Mouse (Mus musculus) stomach, embryonic 14.5 days (tissue): ENCODE measurements around the gene Sostdc1. TPM values are rescaled to one million over a fixed set of nuclear protein-coding genes. Genes with fewer than 3 reads are reported as not detected.

Source experiments
- ATAC-seq: fragments of 200-750 bp; cut with Nextera tagmentation; 2 replicates; pipeline ENCODE4 v1.8.0; 2017; ENCODE audit warnings: low read depth, moderate TSS enrichment; ENCODE audit not compliant: insufficient number of reproducible peaks, insufficient read depth, low FRiP score
- H3K27ac ChIP-seq: fragments of 300-500 bp; sonication (generic); 2 replicates; pipeline ENCODE4 v1.5.1; 2014; ENCODE audit warnings: mild to moderate bottlenecking, low read length, moderate library complexity, mixed read lengths
- H3K27me3 ChIP-seq: fragments of 300-500 bp; sonication (generic); 2 replicates; pipeline ENCODE4 v1.6.1; 2014; ENCODE audit warnings: low read length, control low read depth, mixed read lengths; ENCODE audit not compliant: control insufficient read depth, insufficient read depth
- H3K36me3 ChIP-seq: fragments of 300-500 bp; sonication (generic); 2 replicates; pipeline ENCODE4 v1.6.1; 2014; ENCODE audit warnings: mild to moderate bottlenecking, control low read depth, low read length, moderate library complexity, mixed read lengths; ENCODE audit not compliant: control insufficient read depth, insufficient read depth
- H3K4me1 ChIP-seq: fragments of 300-500 bp; sonication (generic); 2 replicates; pipeline ENCODE4 v1.6.1; 2014; ENCODE audit warnings: low read length, control low read depth, mixed read lengths; ENCODE audit not compliant: control insufficient read depth, insufficient read depth
- H3K4me2 ChIP-seq: fragments of 300-500 bp; sonication (generic); replicated peaks from 2 replicates; pipeline ENCODE4 v1.6.1; 2014; ENCODE audit warnings: low read depth, low read length, control low read depth
- H3K4me3 ChIP-seq: fragments of 300-500 bp; sonication (generic); 2 replicates; pipeline ENCODE4 v1.5.1; 2014; ENCODE audit warnings: low read depth, low read length, control low read depth
- H3K9ac ChIP-seq: fragments of 300-500 bp; sonication (generic); replicated peaks from 2 replicates; pipeline ENCODE4 v1.6.1; 2014; ENCODE audit warnings: low read depth, mild to moderate bottlenecking, control low read depth, low read length, moderate library complexity, mixed read lengths
- H3K9me3 ChIP-seq: fragments of 300-500 bp; sonication (generic); 2 replicates; pipeline ENCODE4 v1.6.1; 2016; ENCODE audit warnings: low read depth, low read length, control low read depth; ENCODE audit not compliant: control insufficient read depth
- WGBS: fragments of 180-500 bp; shearing (Covaris S2); extraction: QIAGEN DNeasy Blood & Tissue Kit; methylation state at CpG from one replicate; pipeline ENCODE4 v1.1.7; 2014; 5-methylcytosine and 5-hydroxymethylcytosine counted together
- polyA plus RNA-seq: library from polyadenylated mRNA; unstranded; fragments of >200 nt; fragmentation: Nextera tagmentation; extraction: Ambion mirVana; gene quantifications from 2 replicates; pipeline ENCODE4 v1.2.1, GENCODE M21; 2014

Gene Sostdc1
- 7.8 and 8.3 TPM in 2 replicates for polyA plus RNA-seq

DNA sequence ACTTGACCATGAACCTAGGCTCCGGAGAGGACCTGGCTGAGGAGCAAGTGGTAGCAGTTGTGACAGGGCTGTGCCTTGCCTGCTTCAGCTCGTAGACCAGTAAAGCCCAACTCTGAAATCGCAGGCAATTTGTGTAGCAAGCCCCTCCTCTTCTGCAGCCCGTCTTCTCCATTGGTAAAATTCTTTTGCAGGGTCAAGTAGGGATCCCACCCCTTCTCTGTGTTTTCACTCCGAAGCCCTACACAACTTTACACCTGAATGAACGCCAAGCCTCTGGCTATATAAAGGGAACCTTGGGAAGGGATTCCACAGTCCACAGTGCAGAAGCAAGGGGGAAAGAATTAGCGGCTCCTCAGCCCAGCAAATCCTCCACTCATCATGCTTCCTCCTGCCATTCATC, at the start of gene Sostdc1:
Gene Sostdc1, plus strand, starts transcription at position 224 of the 400 bp plus-strand sequence.
- Histone ChIP-seq H3K4me1 (peaks cover 5% of the 10 kb centered on the region; the same call in 1 of the 2 replicates), H3K4me2 (peak within 1 kb of the TSS; percentile 26), H3K27me3 (no peaks in the 10 kb centered on the region), H3K9me3 (no peaks in the 10 kb centered on the region), H3K9ac (no peak within 1 kb of the TSS), H3K4me3 (peak within 1 kb of the TSS; percentile 11; the same call in 1 of the 2 replicates), H3K36me3 (no peaks in the 10 kb centered on the region), H3K27ac (peak within 1 kb of the TSS; percentile 27; the same call in 1 of the 2 replicates)
- peak; percentile 26; the same call in 1 of the 2 replicates for ATAC-seq
- WGBS = 14% methylated on average over 7 of the region's 7 CpGs

- 84% methylated on average over 8 of the region's 8 CpGs for WGBS
- Histone ChIP-seq H3K27ac (no peak overlapping the region), H3K4me3 (no peak overlapping the region), H3K9me3 (no peaks in the 10 kb centered on the region), H3K9ac (no peak overlapping the region), H3K27me3 (no peaks in the 10 kb centered on the region), H3K36me3 (no peaks in the 10 kb centered on the region), H3K4me2 (no peak overlapping the region), H3K4me1 (no peaks in the 10 kb centered on the region)
- ATAC-seq = no peak
Observed at GRCm38 (mm10) chr12:36267670-36268246, 46.2 kb upstream of the Sostdc1 start.

DNA sequence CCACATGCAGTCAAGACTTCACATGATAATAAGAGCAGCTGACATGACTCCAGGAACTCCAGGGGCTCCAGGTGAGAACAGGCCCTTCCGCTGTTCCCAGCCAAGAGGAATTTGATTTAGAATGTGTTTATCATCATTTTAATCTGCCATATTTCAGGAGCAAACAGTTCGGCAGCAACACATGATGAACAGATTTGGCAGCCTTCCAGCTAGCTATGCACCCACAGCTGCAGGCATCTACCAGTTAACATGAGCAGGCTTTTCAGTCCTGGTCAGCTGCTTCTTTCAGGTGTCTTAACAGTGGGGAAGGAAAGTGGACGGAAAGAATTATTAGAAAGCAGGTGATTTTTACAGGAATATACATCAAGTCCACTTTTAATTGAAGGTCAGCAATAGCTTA, 39.1 kb upstream of the Sostdc1 start:
- ATAC-seq = no peak
- Histone ChIP-seq H3K9ac (no peak overlapping the region), H3K4me3 (no peak overlapping the region), H3K27me3 (no peaks in the 10 kb centered on the region), H3K4me1 (no peaks in the 10 kb centered on the region; the same call in 1 of the 2 replicates), H3K27ac (no peak overlapping the region), H3K4me2 (no peak overlapping the region), H3K9me3 (no peaks in the 10 kb centered on the region), H3K36me3 (no peaks in the 10 kb centered on the region)
- WGBS = 39% methylated on average over 3 of the region's 3 CpGs

DNA sequence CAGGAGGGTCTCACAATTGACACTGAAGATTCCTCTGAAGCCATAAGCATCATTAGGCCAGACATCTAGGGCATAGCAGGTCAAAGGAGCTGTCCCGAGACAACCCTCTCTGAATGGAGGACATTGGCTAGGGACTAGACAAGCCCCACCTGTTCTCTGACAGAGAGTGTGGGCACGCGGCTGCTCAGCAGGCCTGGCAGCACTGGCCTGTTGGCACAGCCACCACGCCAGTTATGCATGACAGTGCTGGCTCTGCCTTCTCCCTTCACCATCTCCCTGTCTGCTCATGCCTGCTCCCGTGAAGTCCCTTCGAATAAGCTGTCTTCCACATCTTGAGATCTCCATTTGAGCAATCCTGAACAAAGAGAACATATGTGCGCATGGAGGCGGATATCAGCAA, 24.3 kb upstream of the Sostdc1 start:
- H3K27me3 ChIP-seq = no peaks in the 10 kb centered on the region
- no peak for ATAC-seq
- H3K9me3 ChIP-seq = no peaks in the 10 kb centered on the region
- WGBS = 77% methylated on average over 8 of the region's 8 CpGs
- no peaks in the 10 kb centered on the region for H3K4me1 ChIP-seq
- no peak overlapping the region for H3K4me3 ChIP-seq
- H3K4me2 ChIP-seq = no peak overlapping the region
- no peak overlapping the region for H3K27ac ChIP-seq
- no peak overlapping the region for H3K9ac ChIP-seq
- no peaks in the 10 kb centered on the region for H3K36me3 ChIP-seq

DNA sequence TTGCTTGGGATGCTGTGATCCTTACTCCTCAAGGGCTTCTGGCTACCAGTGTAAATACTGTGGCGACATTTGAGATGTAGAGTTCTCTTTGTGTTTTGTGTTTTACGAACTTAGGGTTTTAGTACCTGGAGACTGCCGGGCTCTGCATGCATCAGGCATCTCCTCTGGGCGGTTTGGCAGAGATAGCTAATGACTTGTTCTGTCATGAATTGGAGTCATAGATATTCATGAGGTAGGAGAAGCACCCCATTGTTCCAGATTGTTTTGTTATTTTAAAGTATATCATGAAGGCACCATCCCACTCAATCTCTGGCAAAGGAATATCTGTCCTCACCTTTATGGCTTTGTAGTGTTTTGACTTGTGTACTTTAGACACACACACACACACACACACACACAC, 23.5 kb upstream of the Sostdc1 start:
- H3K9ac ChIP-seq = no peak overlapping the region
- H3K27me3 ChIP-seq = no peaks in the 10 kb centered on the region
- no peak overlapping the region for H3K27ac ChIP-seq
- H3K36me3 ChIP-seq = no peaks in the 10 kb centered on the region
- H3K4me2 ChIP-seq = no peak overlapping the region
- H3K9me3 ChIP-seq = no peaks in the 10 kb centered on the region
- H3K4me3 ChIP-seq = no peak overlapping the region
- ATAC-seq = no peak
- WGBS = 84% methylated on average over 4 of the region's 4 CpGs
- H3K4me1 ChIP-seq = no peaks in the 10 kb centered on the region

DNA sequence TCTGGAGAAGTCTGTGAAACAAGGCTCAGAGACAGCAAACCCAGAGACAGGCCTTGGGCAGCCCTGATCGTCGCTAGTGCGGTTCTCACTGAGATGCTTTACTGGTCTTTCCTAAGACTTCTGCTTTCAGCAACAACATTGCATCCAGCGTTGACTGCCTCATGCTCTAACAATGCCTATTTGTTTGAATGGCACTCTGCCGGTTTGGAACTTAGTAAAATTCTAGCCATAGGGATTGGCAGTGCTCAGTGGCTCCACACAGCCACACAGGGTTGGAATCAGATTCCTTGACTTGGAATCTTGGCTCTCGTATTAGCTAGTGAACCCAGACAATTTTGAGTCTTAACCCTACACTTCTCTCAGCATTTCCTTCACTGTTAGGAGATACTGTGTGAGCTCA, 22.6 kb upstream of the Sostdc1 start:
- H3K4me2 ChIP-seq = no peak overlapping the region
- no peak for ATAC-seq
- H3K36me3 ChIP-seq = no peaks in the 10 kb centered on the region
- WGBS = 85% methylated on average over 6 of the region's 6 CpGs
- H3K9ac ChIP-seq = no peak overlapping the region
- H3K27me3 ChIP-seq = no peaks in the 10 kb centered on the region
- H3K4me1 ChIP-seq = no peaks in the 10 kb centered on the region
- no peak overlapping the region for H3K27ac ChIP-seq
- H3K4me3 ChIP-seq = no peak overlapping the region
- no peaks in the 10 kb centered on the region for H3K9me3 ChIP-seq

- Histone ChIP-seq H3K4me3 (no peak overlapping the region), H3K9me3 (no peaks in the 10 kb centered on the region), H3K4me1 (no peaks in the 10 kb centered on the region), H3K4me2 (no peak overlapping the region), H3K27me3 (no peaks in the 10 kb centered on the region), H3K27ac (no peak overlapping the region), H3K9ac (no peak overlapping the region), H3K36me3 (no peaks in the 10 kb centered on the region)
- WGBS = 76% methylated on average over 12 of the region's 12 CpGs
- ATAC-seq = no peak
Observed at GRCm38 (mm10) chr12:36302326-36302725, 11.6 kb upstream of the Sostdc1 start.

- H3K27ac ChIP-seq = no peak overlapping the region
- no peak overlapping the region for H3K4me2 ChIP-seq
- no peak for ATAC-seq
- H3K9ac ChIP-seq = no peak overlapping the region
- no peaks in the 10 kb centered on the region for H3K9me3 ChIP-seq
- WGBS = 75% methylated on average over 8 of the region's 8 CpGs
- H3K27me3 ChIP-seq = no peaks in the 10 kb centered on the region
- no peak overlapping the region for H3K4me3 ChIP-seq
- H3K4me1 ChIP-seq = no peaks in the 10 kb centered on the region
- H3K36me3 ChIP-seq = no peaks in the 10 kb centered on the region
Observed at GRCm38 (mm10) chr12:36302905-36303642, 10.9 kb upstream of the Sostdc1 start.
